Mouse (Mus musculus): ENCODE results near the gene Mrps18a. TPM values are rescaled to one million over a fixed set of nuclear protein-coding genes. Genes with fewer than 3 reads are reported as not detected.

Gene Mrps18a
- polyA plus RNA-seq, 1 experiment from 2014 or later, result 140 TPM

GRCm38 (mm10) chr17:46129741-46130498 is 19.1 kb downstream of the Mrps18a start:
- 0 out of 2 replicates have a peak, but pooled peaks cover 3% of the 10 kb centered on the region for H3K4me1 ChIP-seq (replicated peaks)
- ATAC-seq, result no peak
- H3K27ac ChIP-seq, result no peak overlapping the region
- peaks cover 63% of the 10 kb centered on the region for H3K36me3 ChIP-seq
- no peaks in the 10 kb centered on the region for H3K27me3 ChIP-seq
- 83% methylated on average over 13 of the region's 13 CpGs for WGBS
- H3K9me3 ChIP-seq, result no peaks in the 10 kb centered on the region
- H3K9ac ChIP-seq (replicated peaks), result no peak overlapping the region
- H3K4me2 ChIP-seq (replicated peaks), result no peak overlapping the region
- no peak overlapping the region for H3K4me3 ChIP-seq (replicated peaks)

- Histone ChIP-seq H3K4me1 (replicated peaks) (0 out of 2 replicates have a peak, but pooled peaks cover 3% of the 10 kb centered on the region), H3K4me3 (replicated peaks) (no peak overlapping the region), H3K9me3 (no peaks in the 10 kb centered on the region), H3K27me3 (no peaks in the 10 kb centered on the region), H3K4me2 (replicated peaks) (no peak overlapping the region), H3K9ac (replicated peaks) (no peak overlapping the region), H3K36me3 (peaks cover 48% of the 10 kb centered on the region), H3K27ac (no peak overlapping the region)
- ATAC-seq, result peak; percentile 51; the same call in 1 of the 2 replicates
- WGBS, result 13% methylated on average over 12 of the region's 12 CpGs
Measured at GRCm38 (mm10) chr17:46132058-46132718, 21.4 kb downstream of the Mrps18a start.

GRCm38 (mm10) chr17:46132862-46133261 is 22.1 kb downstream of the Mrps18a start:
- peaks cover 41% of the 10 kb centered on the region for H3K36me3 ChIP-seq
- H3K9me3 ChIP-seq, result no peaks in the 10 kb centered on the region
- H3K27me3 ChIP-seq, result no peaks in the 10 kb centered on the region
- no peak overlapping the region for H3K4me2 ChIP-seq (replicated peaks)
- no peak overlapping the region for H3K4me3 ChIP-seq (replicated peaks)
- H3K4me1 ChIP-seq (replicated peaks), result 0 out of 2 replicates have a peak, but pooled peaks cover 3% of the 10 kb centered on the region
- ATAC-seq, result no peak
- 82% methylated on average over 8 of the region's 8 CpGs for WGBS
- no peak overlapping the region for H3K9ac ChIP-seq (replicated peaks)
- no peak overlapping the region for H3K27ac ChIP-seq

- H3K27me3 ChIP-seq, result no peaks in the 10 kb centered on the region
- H3K36me3 ChIP-seq, result peaks cover 11% of the 10 kb centered on the region
- H3K9me3 ChIP-seq, result no peaks in the 10 kb centered on the region
- H3K9ac ChIP-seq (replicated peaks), result no peak overlapping the region; the same call in 1 of the 2 replicates
- no peak overlapping the region for H3K4me3 ChIP-seq (replicated peaks)
- ATAC-seq, result no peak
- no peak overlapping the region for H3K27ac ChIP-seq
- WGBS, result 80% methylated on average over 8 of the region's 8 CpGs
- peaks cover 11% of the 10 kb centered on the region for H3K4me1 ChIP-seq (replicated peaks)
- H3K4me2 ChIP-seq (replicated peaks), result no peak overlapping the region
Measured at GRCm38 (mm10) chr17:46138563-46139236, 27.9 kb downstream of the Mrps18a start.

- H3K4me3 ChIP-seq (replicated peaks), result no peak overlapping the region
- H3K27me3 ChIP-seq, result no peaks in the 10 kb centered on the region
- no peak overlapping the region for H3K27ac ChIP-seq
- H3K36me3 ChIP-seq, result peaks cover 8% of the 10 kb centered on the region
- no peak overlapping the region for H3K9ac ChIP-seq (replicated peaks)
- ATAC-seq, result no peak
- 94% methylated on average over 3 of the region's 3 CpGs for WGBS
- no peak overlapping the region for H3K4me2 ChIP-seq (replicated peaks)
- H3K4me1 ChIP-seq (replicated peaks), result peaks cover 15% of the 10 kb centered on the region
- H3K9me3 ChIP-seq, result no peaks in the 10 kb centered on the region
Measured at GRCm38 (mm10) chr17:46139872-46140271, 29.1 kb downstream of the Mrps18a start.

GRCm38 (mm10) chr17:46143578-46144423 is 33.0 kb downstream of the Mrps18a start, which contains the start of gene Rsph9:
TSS of gene Rsph9 (minus strand) at chr17:46144216.
- Histone ChIP-seq H3K36me3 (peaks cover 31% of the 10 kb centered on the region), H3K4me1 (replicated peaks) (peaks cover 15% of the 10 kb centered on the region), H3K9me3 (no peaks in the 10 kb centered on the region), H3K27me3 (no peaks in the 10 kb centered on the region), H3K27ac (no peak within 1 kb of the TSS), H3K4me3 (replicated peaks) (peak within 1 kb of the TSS; percentile 48), H3K9ac (replicated peaks) (peak within 1 kb of the TSS; percentile 66), H3K4me2 (replicated peaks) (peak within 1 kb of the TSS; percentile 69)
- peak; percentile 94 for ATAC-seq
- WGBS, result 5% methylated on average over 37 of the region's 37 CpGs

- 9% methylated on average over 33 of the region's 33 CpGs for WGBS
Measured at GRCm38 (mm10) chr17:46152847-46153782, 42.3 kb downstream of the Mrps18a start, which contains the start of gene Mad2l1bp. TSS of gene Mad2l1bp (minus strand) at chr17:46153553.

GRCm38 (mm10) chr17:46154336-46154735 is 43.5 kb downstream of the Mrps18a start:
- no peak for ATAC-seq
- peak overlapping the region; percentile 85; the same call in 1 of the 2 replicates for H3K4me2 ChIP-seq (replicated peaks)
- H3K27me3 ChIP-seq, result no peaks in the 10 kb centered on the region
- no peak overlapping the region for H3K9ac ChIP-seq (replicated peaks)
- no peak overlapping the region for H3K27ac ChIP-seq
- WGBS, result 98% methylated on average over 3 of the region's 3 CpGs
- H3K4me3 ChIP-seq (replicated peaks), result no peak overlapping the region
- H3K36me3 ChIP-seq, result 0 out of 2 replicates have a peak, but pooled peaks cover 4% of the 10 kb centered on the region
- peaks cover 10% of the 10 kb centered on the region for H3K4me1 ChIP-seq (replicated peaks)
- H3K9me3 ChIP-seq, result no peaks in the 10 kb centered on the region

More at GRCm38 (mm10) chr17:46152847-46153782, 42.3 kb downstream of the Mrps18a start, which contains the start of gene Mad2l1bp:
- Histone ChIP-seq H3K4me2 (replicated peaks) (peak within 1 kb of the TSS; percentile 85), H3K27ac (0 out of 2 replicates have a peak within 1 kb of the TSS, but pooled peaks have one; percentile 62), H3K36me3 (peaks cover 15% of the 10 kb centered on the region), H3K9me3 (no peaks in the 10 kb centered on the region), H3K27me3 (no peaks in the 10 kb centered on the region), H3K4me3 (replicated peaks) (peak within 1 kb of the TSS; percentile 70), H3K4me1 (replicated peaks) (peaks cover 10% of the 10 kb centered on the region), H3K9ac (replicated peaks) (peak within 1 kb of the TSS; percentile 74)
- peak; percentile 91 for ATAC-seq

GRCm38 (mm10) chr17:46156680-46157079 is 45.9 kb downstream of the Mrps18a start:
- WGBS, result 83% methylated on average over 5 of the region's 5 CpGs
- no peaks in the 10 kb centered on the region for H3K9me3 ChIP-seq

GRCm38 (mm10) chr17:46157131-46157530 is 46.3 kb downstream of the Mrps18a start:
- H3K27me3 ChIP-seq, result no peaks in the 10 kb centered on the region
- H3K4me1 ChIP-seq (replicated peaks), result peaks cover 26% of the 10 kb centered on the region
- H3K9me3 ChIP-seq, result no peaks in the 10 kb centered on the region
- no peak overlapping the region for H3K9ac ChIP-seq (replicated peaks)
- H3K36me3 ChIP-seq, result no peaks in the 10 kb centered on the region
- no peak overlapping the region for H3K4me3 ChIP-seq (replicated peaks)
- H3K4me2 ChIP-seq (replicated peaks), result no peak overlapping the region
- no peak for ATAC-seq
- no peak overlapping the region for H3K27ac ChIP-seq
- 81% methylated on average over 8 of the region's 8 CpGs for WGBS

More at GRCm38 (mm10) chr17:46156680-46157079, 45.9 kb downstream of the Mrps18a start:
- Histone ChIP-seq H3K4me3 (replicated peaks) (no peak overlapping the region), H3K9ac (replicated peaks) (no peak overlapping the region), H3K4me2 (replicated peaks) (no peak overlapping the region), H3K27ac (no peak overlapping the region), H3K4me1 (replicated peaks) (peaks cover 22% of the 10 kb centered on the region), H3K27me3 (no peaks in the 10 kb centered on the region), H3K36me3 (no peaks in the 10 kb centered on the region)
- no peak for ATAC-seq
